Mouse (Mus musculus): ENCODE results near the gene Hist1h2bp. TPM values are rescaled to one million over a fixed set of nuclear protein-coding genes. Genes with fewer than 3 reads are reported as not detected.

Gene Hist1h2bp
- polyA plus RNA-seq, 1 experiment: 1.7 TPM

Other genes starting within 250 kb of the Hist1h2bp start
- not detected in 2 replicates for gene Olfr1366, start 244.7 kb upstream of the Hist1h2bp start, polyA plus RNA-seq (2012; rRNA removed)
- gene Olfr1535, start 227.6 kb upstream of the Hist1h2bp start, polyA plus RNA-seq (2012; rRNA removed): not detected in 2 replicates
- not detected in 2 replicates for gene Olfr1364, start 205.7 kb upstream of the Hist1h2bp start, polyA plus RNA-seq (2012; rRNA removed)
- not detected in 2 replicates for gene Olfr1362, start 173.4 kb upstream of the Hist1h2bp start, polyA plus RNA-seq (2012; rRNA removed)
- gene Olfr11, start 144.9 kb upstream of the Hist1h2bp start, polyA plus RNA-seq (2012; rRNA removed): not detected in 2 replicates
- gene Olfr1361, start 124.1 kb upstream of the Hist1h2bp start, polyA plus RNA-seq (2012; rRNA removed): not detected in 2 replicates
- not detected in 2 replicates for gene Olfr1360, start 110.1 kb upstream of the Hist1h2bp start, polyA plus RNA-seq (2012; rRNA removed)
- not detected in 2 replicates for gene Olfr1359, start 89.3 kb upstream of the Hist1h2bp start, polyA plus RNA-seq (2012; rRNA removed)
- 18.0 and 18.4 TPM in 2 replicates for gene Hist1h2bl, start 71.3 kb upstream of the Hist1h2bp start, polyA plus RNA-seq (2012; rRNA removed)
- 40.4 and 81.0 TPM in 2 replicates for gene Hist1h2ai, start 71.0 kb upstream of the Hist1h2bp start, polyA plus RNA-seq (2012; rRNA removed)
- 81.3 and 147 TPM in 2 replicates for gene Hist1h3h, start 69.8 kb upstream of the Hist1h2bp start, polyA plus RNA-seq (2012; rRNA removed)
- gene Hist1h2bm, start 65.4 kb upstream of the Hist1h2bp start, polyA plus RNA-seq (2012; rRNA removed): 6.5 and 12.9 TPM in 2 replicates
- 9.1 and 9.5 TPM in 2 replicates for gene Hist1h4j, start 52.4 kb upstream of the Hist1h2bp start, polyA plus RNA-seq (2012; rRNA removed)
- gene Hist1h4k, start 37.0 kb upstream of the Hist1h2bp start, polyA plus RNA-seq (2012; rRNA removed): 82.1 and 92.4 TPM in 2 replicates
- gene Hist1h2ak, start 33.6 kb upstream of the Hist1h2bp start, polyA plus RNA-seq (2012; rRNA removed): 51.8 and 65.5 TPM in 2 replicates
- 8.0 and 29.0 TPM in 2 replicates for gene Hist1h2bn, start 33.3 kb upstream of the Hist1h2bp start, polyA plus RNA-seq (2012; rRNA removed)
- gene Hist1h1b, start 6.8 kb upstream of the Hist1h2bp start, polyA plus RNA-seq (2012; rRNA removed): 2.3 and 3.2 TPM in 2 replicates
- 77.1 and 125 TPM in 2 replicates for gene Hist1h3i, start 4.1 kb upstream of the Hist1h2bp start, polyA plus RNA-seq (2012; rRNA removed)
- gene Hist1h2an, start 243 bp upstream of the Hist1h2bp start, polyA plus RNA-seq (2012; rRNA removed): 15.5 and 52.1 TPM in 2 replicates
- gene Hist1h2bq, start 22.7 kb downstream of the Hist1h2bp start, polyA plus RNA-seq (2012; rRNA removed): 32.5 and 59.8 TPM in 2 replicates
- gene Hist1h2ao, start 23.0 kb downstream of the Hist1h2bp start, polyA plus RNA-seq (2012; rRNA removed): not detected in 2 replicates
- not detected in 2 replicates for gene Hist1h4m, start 24.3 kb downstream of the Hist1h2bp start, polyA plus RNA-seq (2012; rRNA removed)
- 61.9 and 76.0 TPM in 2 replicates for gene Hist1h4n, start 44.7 kb downstream of the Hist1h2bp start, polyA plus RNA-seq (2012; rRNA removed)
- gene Hist1h2ap, start 46.0 kb downstream of the Hist1h2bp start, polyA plus RNA-seq (2012; rRNA removed): 366 and 1,278 TPM in 2 replicates
- gene Hist1h2br, start 46.3 kb downstream of the Hist1h2bp start, polyA plus RNA-seq (2012; rRNA removed): 28.5 and 55.0 TPM in 2 replicates
- 0.05 and 0.11 TPM in 2 replicates for gene Zfp184, start 157.6 kb downstream of the Hist1h2bp start, polyA plus RNA-seq (2012; rRNA removed)
- gene Pom121l2, start 193.7 kb downstream of the Hist1h2bp start, polyA plus RNA-seq (2012; rRNA removed): not detected in 2 replicates
- gene Prss16, start 222.3 kb downstream of the Hist1h2bp start, polyA plus RNA-seq (2012; rRNA removed): 0.99 and 1.1 TPM in 2 replicates
- gene Hist1h2ah, start 248.1 kb downstream of the Hist1h2bp start, polyA plus RNA-seq (2012; rRNA removed): 51.3 and 149 TPM in 2 replicates
- gene Hist1h2bk, start 248.4 kb downstream of the Hist1h2bp start, polyA plus RNA-seq (2012; rRNA removed): 30.0 and 45.9 TPM in 2 replicates

Data from spleen, adult 2 months (tissue).